10 mouse cellular contexts compared by ENCODE assay signal in the genomic region with DNA sequence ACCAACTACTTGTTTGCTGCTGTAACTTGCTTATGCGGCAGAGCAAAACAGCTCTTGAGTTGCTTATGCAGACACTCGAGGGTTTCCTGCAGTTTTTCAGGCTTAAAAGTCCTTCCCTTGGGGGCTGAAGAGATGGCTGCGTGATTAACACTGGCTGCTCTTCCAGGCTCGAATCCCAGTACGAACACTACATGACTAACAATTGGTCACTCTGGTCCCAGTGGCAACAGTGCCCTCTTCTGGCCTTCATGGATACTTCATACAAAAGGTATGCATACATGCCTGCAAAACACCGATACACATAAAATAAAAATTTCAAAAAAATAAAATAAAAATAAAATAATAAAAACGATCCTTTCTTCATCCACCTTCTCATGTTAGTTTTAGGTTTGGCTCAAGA. TPM values are rescaled to one million over a fixed set of nuclear protein-coding genes. Genes with fewer than 3 reads are reported as not detected.
DNase-seq lines count a peak whose midpoint lies in the region; ATAC-seq and TF ChIP-seq lines count a peak whose summit lies in the region.
"Had no signal": no experiment of that assay in that cellular context is flagged by ENCODE, and none has a peak within 500 bp of the region (broad histone marks: within the 10 kb centered on the region; RNA-seq: fewer than 3 reads in every experiment).

No protein-coding gene starts in this region.

- ATAC-seq in hindbrain, embryonic 14.5 days (ENCODE audit: low FRiP score) = no peak
- ATAC-seq in hindbrain, embryonic 13.5 days (ENCODE audit: low FRiP score) = no peak
- no peak for ATAC-seq in G1E (ENCODE audit: extremely low read depth, insufficient number of reproducible peaks, low FRiP score, poor library complexity, severe bottlenecking)

- no peak overlapping the region for H3K4me3 ChIP-seq in hindbrain, embryonic 14.5 days (replicated peaks; ENCODE audit: low read length)
- no peak overlapping the region for H3K4me3 ChIP-seq in hindbrain, embryonic 13.5 days
- H3K4me3 ChIP-seq in G1E (ENCODE audit: low read depth, low read length) = no peak overlapping the region
- H3K4me3 ChIP-seq: erythroblast, embryonic 14.5 days; stomach, embryonic 15.5 days had no signal

- WGBS in hindbrain, embryonic 14.5 days = 32% methylated on average over 7 of the region's 7 CpGs
- 34% methylated on average over 7 of the region's 7 CpGs for WGBS in hindbrain, embryonic 13.5 days

- peaks cover 10% of the 10 kb centered on the region for H3K4me1 ChIP-seq in hindbrain, embryonic 14.5 days (replicated peaks; ENCODE audit: control insufficient read depth, insufficient read depth, low read length)
- peaks cover 13% of the 10 kb centered on the region for H3K4me1 ChIP-seq in hindbrain, embryonic 13.5 days (replicated peaks)
- H3K4me1 ChIP-seq in G1E (ENCODE audit: insufficient read depth, low read depth, low read length) = peaks cover 14% of the 10 kb centered on the region

- no peak overlapping the region for H3K4me2 ChIP-seq in hindbrain, embryonic 14.5 days (replicated peaks)
- H3K4me2 ChIP-seq in hindbrain, embryonic 13.5 days = no peak overlapping the region
- H3K4me2 ChIP-seq: stomach, embryonic 15.5 days had no signal

- no peak overlapping the region for H3K27ac ChIP-seq in hindbrain, embryonic 14.5 days
- no peak overlapping the region for H3K27ac ChIP-seq in hindbrain, embryonic 13.5 days
- H3K27ac ChIP-seq: stomach, embryonic 15.5 days had no signal

- 0 out of 2 replicates have a peak, but pooled peaks have one; percentile 27 for TF ChIP-seq CTCF in G1E (IDR thresholded peaks at IDR 0.05; ENCODE audit: low read depth, low read length)

- H3K9me3 ChIP-seq in hindbrain, embryonic 14.5 days (ENCODE audit: control insufficient read depth, low read length) = no peaks in the 10 kb centered on the region
- no peaks in the 10 kb centered on the region for H3K9me3 ChIP-seq in hindbrain, embryonic 13.5 days
- H3K9me3 ChIP-seq in G1E (replicated peaks) = no peaks in the 10 kb centered on the region
- H3K9me3 ChIP-seq: stomach, embryonic 15.5 days had no signal

- H3K27me3 ChIP-seq in hindbrain, embryonic 14.5 days (ENCODE audit: control insufficient read depth, insufficient read depth, low read length) = no peaks in the 10 kb centered on the region
- 0 out of 2 replicates have a peak, but pooled peaks cover 8% of the 10 kb centered on the region for H3K27me3 ChIP-seq in hindbrain, embryonic 13.5 days
- H3K27me3 ChIP-seq in G1E (ENCODE audit: insufficient read depth, low read length) = peaks cover 7% of the 10 kb centered on the region
- no peaks in the 10 kb centered on the region for H3K27me3 ChIP-seq in splenic B cell, adult 2 months (ENCODE audit: control insufficient read depth, insufficient read depth, low read length, poor library complexity, severe bottlenecking)
- H3K27me3 ChIP-seq: stomach, embryonic 15.5 days had no signal

- peak; percentile 49 for DNase-seq in hindbrain, embryonic 14.5 days (ENCODE audit: low spot score)
- peak; percentile 79 for DNase-seq in 416B (ENCODE audit: low read depth)
- DNase-seq in G1E (ENCODE audit: low spot score) = no peak
- peak; percentile 29 for DNase-seq in embryo, embryonic 9.5 days (ENCODE audit: extremely low spot score)
- peak; percentile 38 for DNase-seq in splenic B cell, adult 2 months (ENCODE audit: low read depth, low spot score)
- DNase-seq in urinary bladder, postnatal 36 days (ENCODE audit: low spot score in 2 of 2) = no peak
- no peak for DNase-seq in urinary bladder, postnatal 25 days (ENCODE audit: low spot score)

- H3K9ac ChIP-seq in hindbrain, embryonic 14.5 days = no peak overlapping the region
- no peak overlapping the region for H3K9ac ChIP-seq in hindbrain, embryonic 13.5 days
- H3K9ac ChIP-seq: stomach, embryonic 15.5 days had no signal

- H3K36me3 ChIP-seq in hindbrain, embryonic 14.5 days (replicated peaks; ENCODE audit: control insufficient read depth, insufficient read depth) = no peaks in the 10 kb centered on the region
- no peaks in the 10 kb centered on the region for H3K36me3 ChIP-seq in hindbrain, embryonic 13.5 days
- peaks cover under 1% of the 10 kb centered on the region for H3K36me3 ChIP-seq in G1E (replicated peaks)
- H3K36me3 ChIP-seq in splenic B cell, adult 2 months (ENCODE audit: control insufficient read depth, insufficient read depth, low read length, poor library complexity, severe bottlenecking) = no peaks in the 10 kb centered on the region
- H3K36me3 ChIP-seq: stomach, embryonic 15.5 days had no signal

RNA-seq across cellular contexts. Expression of gene Man1b1, which starts 3.7 kb away (rescaled TPM):
- 51.6 and 66.0 TPM in 2 replicates for polyA plus RNA-seq in hindbrain, embryonic 14.5 days (2014; fragmentation: Nextera tagmentation; extraction: Ambion mirVana)
- polyA plus RNA-seq in hindbrain, embryonic 13.5 days (2015; fragmentation: Nextera tagmentation; extraction: Ambion mirVana) = 50.0 and 59.8 TPM in 2 replicates
- total RNA-seq in G1E (2014; fragmentation: Nextera tagmentation) (38.3 and 47.0 TPM in 2 replicates), G1E (2017) (45.3 and 57.2 TPM in 2 replicates)
- 9.9 and 18.0 TPM in 2 replicates for polyA plus RNA-seq in G1E (2012)

RNA-seq across cellular contexts. Expression of gene Grin1, which starts 9.5 kb away (rescaled TPM):
- 57.2 and 68.4 TPM in 2 replicates for polyA plus RNA-seq in hindbrain, embryonic 14.5 days (2014; fragmentation: Nextera tagmentation; extraction: Ambion mirVana)
- 22.5 and 24.5 TPM in 2 replicates for polyA plus RNA-seq in hindbrain, embryonic 13.5 days (2015; fragmentation: Nextera tagmentation; extraction: Ambion mirVana)
- total RNA-seq in G1E (2014; fragmentation: Nextera tagmentation) (1.7 TPM in 1 of 2 replicates, not detected in the other), G1E (2017) (0.17 and 0.33 TPM in 2 replicates)
- 0.68 and 0.73 TPM in 2 replicates for polyA plus RNA-seq in G1E (2012)
- polyA plus RNA-seq: erythroblast, embryonic 14.5 days had no signal

RNA-seq across cellular contexts. Expression of gene Dpp7, which starts 27.7 kb away (rescaled TPM):
- 21.5 and 24.7 TPM in 2 replicates for polyA plus RNA-seq in hindbrain, embryonic 14.5 days (2014; fragmentation: Nextera tagmentation; extraction: Ambion mirVana)
- polyA plus RNA-seq in hindbrain, embryonic 13.5 days (2015; fragmentation: Nextera tagmentation; extraction: Ambion mirVana) = 22.8 and 23.0 TPM in 2 replicates
- 5.5 and 8.6 TPM in 2 replicates for total RNA-seq in G1E (2014; fragmentation: Nextera tagmentation)
- total RNA-seq in G1E (2017) = 71.4 and 95.5 TPM in 2 replicates
- polyA plus RNA-seq in G1E (2012) = 4.5 and 7.7 TPM in 2 replicates

RNA-seq across cellular contexts. Expression of gene Uap1l1, which starts 37.0 kb away (rescaled TPM):
- 6.3 and 6.8 TPM in 2 replicates for polyA plus RNA-seq in hindbrain, embryonic 14.5 days (2014; fragmentation: Nextera tagmentation; extraction: Ambion mirVana)
- polyA plus RNA-seq in hindbrain, embryonic 13.5 days (2015; fragmentation: Nextera tagmentation; extraction: Ambion mirVana) = 5.2 and 6.2 TPM in 2 replicates
- total RNA-seq in G1E (2014; fragmentation: Nextera tagmentation) (51.2 and 53.9 TPM in 2 replicates), G1E (2017) (56.4 and 118 TPM in 2 replicates)
- 21.0 and 22.8 TPM in 2 replicates for polyA plus RNA-seq in G1E (2012)

RNA-seq across cellular contexts. Expression of gene Lrrc26, which starts 38.7 kb away (rescaled TPM):
- polyA plus RNA-seq in hindbrain, embryonic 14.5 days (2014; fragmentation: Nextera tagmentation; extraction: Ambion mirVana) = not detected in 2 replicates
- 0.22 TPM in 1 of 2 replicates, not detected in the other for polyA plus RNA-seq in hindbrain, embryonic 13.5 days (2015; fragmentation: Nextera tagmentation; extraction: Ambion mirVana)
- not detected in 2 replicates for total RNA-seq in G1E (2014; fragmentation: Nextera tagmentation)
- not detected in 2 replicates for total RNA-seq in G1E (2017)
- not detected in 2 replicates for polyA plus RNA-seq in G1E (2012)
- polyA plus RNA-seq: erythroblast, embryonic 14.5 days had no signal

Comparison
In these comparisons a context has a peak if more than half of its experiments do, and no peak if none do; other contexts are left out.
1. DNase-seq: peak in hindbrain, embryonic 14.5 days (single experiment), 416B (single experiment), embryo, embryonic 9.5 days (single experiment) and splenic B cell, adult 2 months (single experiment); none in G1E (single experiment), urinary bladder, postnatal 36 days (0 of 2) and urinary bladder, postnatal 25 days (single experiment).
2. RNA of gene Grin1, which starts 9.5 kb away (polyA plus RNA-seq): 57.2 to 68.4 TPM in hindbrain, embryonic 14.5 days and 22.5 to 24.5 TPM in hindbrain, embryonic 13.5 days; 0.68 to 0.73 TPM in G1E; every median in the first group is over 10 times any median in the second.